Comparison of ENCODE assay signal across 9 mouse cellular contexts in genomic region chr10:80017771-80018170, GRCm38 (mm10). TPM values are rescaled to one million over a fixed set of nuclear protein-coding genes. Genes with fewer than 3 reads are reported as not detected.
DNase-seq lines count a peak whose midpoint lies in the region; ATAC-seq lines count a peak whose summit lies in the region.
"Had no signal": no experiment of that assay in that cellular context is flagged by ENCODE, and none has a peak within 500 bp of the region (broad histone marks: within the 10 kb centered on the region; RNA-seq: fewer than 3 reads in every experiment).

No protein-coding gene starts in this region.

- ATAC-seq in kidney, embryonic 15.5 days (replicated peaks; ENCODE audit: low FRiP score) = no peak
- no peak for ATAC-seq in intestine, embryonic 15.5 days
- ATAC-seq in stomach, embryonic 15.5 days (ENCODE audit: insufficient read depth, low FRiP score, low read depth) = no peak
- no peak for ATAC-seq in midbrain, embryonic 14.5 days (ENCODE audit: low FRiP score, low TSS enrichment)

- no peaks in the 10 kb centered on the region for H3K36me3 ChIP-seq in kidney, embryonic 15.5 days
- no peaks in the 10 kb centered on the region for H3K36me3 ChIP-seq in intestine, embryonic 15.5 days
- no peaks in the 10 kb centered on the region for H3K36me3 ChIP-seq in stomach, embryonic 15.5 days
- H3K36me3 ChIP-seq in midbrain, embryonic 14.5 days (ENCODE audit: control insufficient read depth, insufficient read depth, low read length) = no peaks in the 10 kb centered on the region

- H3K9me3 ChIP-seq in kidney, embryonic 15.5 days (replicated peaks) = no peaks in the 10 kb centered on the region
- no peaks in the 10 kb centered on the region for H3K9me3 ChIP-seq in intestine, embryonic 15.5 days
- no peaks in the 10 kb centered on the region for H3K9me3 ChIP-seq in stomach, embryonic 15.5 days
- no peaks in the 10 kb centered on the region for H3K9me3 ChIP-seq in midbrain, embryonic 14.5 days (ENCODE audit: control insufficient read depth, low read length)

- DNase-seq in kidney, adult 18-20 months = no peak
- peak; percentile 61 for DNase-seq in T-cell, adult 2 months (ENCODE audit: low spot score)
- no peak for DNase-seq in embryo, embryonic 10.5 days (ENCODE audit: low spot score)
- DNase-seq in midbrain, embryonic 14.5 days = no peak
- no peak for DNase-seq in frontal cortex, adult 2 months (ENCODE audit: extremely low spot score in 1 of 2, low spot score in 1 of 2)
- DNase-seq: cerebellum, adult 18-20 months had no signal

- peaks cover 36% of the 10 kb centered on the region for H3K4me1 ChIP-seq in kidney, embryonic 15.5 days
- peaks cover 18% of the 10 kb centered on the region for H3K4me1 ChIP-seq in intestine, embryonic 15.5 days (replicated peaks)
- peaks cover 27% of the 10 kb centered on the region for H3K4me1 ChIP-seq in stomach, embryonic 15.5 days
- 0 out of 2 replicates have a peak, but pooled peaks cover 2% of the 10 kb centered on the region for H3K4me1 ChIP-seq in midbrain, embryonic 14.5 days (ENCODE audit: control insufficient read depth, insufficient read depth, low read length)

- peaks cover 38% of the 10 kb centered on the region for H3K27me3 ChIP-seq in kidney, embryonic 15.5 days
- peaks cover 27% of the 10 kb centered on the region for H3K27me3 ChIP-seq in intestine, embryonic 15.5 days (replicated peaks)
- H3K27me3 ChIP-seq in stomach, embryonic 15.5 days (replicated peaks) = peaks cover 23% of the 10 kb centered on the region
- peaks cover 35% of the 10 kb centered on the region for H3K27me3 ChIP-seq in midbrain, embryonic 14.5 days (ENCODE audit: control insufficient read depth, insufficient read depth, low read length)

- no peak overlapping the region for H3K4me3 ChIP-seq in kidney, embryonic 15.5 days (replicated peaks)
- H3K4me3 ChIP-seq in intestine, embryonic 15.5 days (replicated peaks) = no peak overlapping the region
- no peak overlapping the region for H3K4me3 ChIP-seq in stomach, embryonic 15.5 days (replicated peaks)
- H3K4me3 ChIP-seq in midbrain, embryonic 14.5 days (replicated peaks; ENCODE audit: low read depth, low read length) = no peak overlapping the region

- 84% methylated on average over 14 of the region's 14 CpGs for WGBS in kidney, embryonic 15.5 days
- WGBS in intestine, embryonic 15.5 days = 81% methylated on average over 14 of the region's 14 CpGs
- WGBS in stomach, embryonic 15.5 days = 80% methylated on average over 14 of the region's 14 CpGs
- 83% methylated on average over 14 of the region's 14 CpGs for WGBS in midbrain, embryonic 14.5 days

- no peak overlapping the region for H3K4me2 ChIP-seq in kidney, embryonic 15.5 days
- H3K4me2 ChIP-seq in intestine, embryonic 15.5 days (replicated peaks) = no peak overlapping the region; the same call in 1 of the 2 replicates
- no peak overlapping the region for H3K4me2 ChIP-seq in stomach, embryonic 15.5 days
- no peak overlapping the region for H3K4me2 ChIP-seq in midbrain, embryonic 14.5 days (ENCODE audit: low read length)

- no peak overlapping the region for H3K9ac ChIP-seq in kidney, embryonic 15.5 days
- H3K9ac ChIP-seq in intestine, embryonic 15.5 days = no peak overlapping the region
- no peak overlapping the region for H3K9ac ChIP-seq in stomach, embryonic 15.5 days
- no peak overlapping the region for H3K9ac ChIP-seq in midbrain, embryonic 14.5 days (replicated peaks; ENCODE audit: low read length)

- 0 out of 2 replicates have a peak overlapping the region, but pooled peaks have one; percentile 2 for H3K27ac ChIP-seq in kidney, embryonic 15.5 days
- 0 out of 2 replicates have a peak overlapping the region, but pooled peaks have one; percentile 13 for H3K27ac ChIP-seq in intestine, embryonic 15.5 days
- peak overlapping the region; percentile 35; the same call in 1 of the 2 replicates for H3K27ac ChIP-seq in stomach, embryonic 15.5 days
- H3K27ac ChIP-seq in midbrain, embryonic 14.5 days (replicated peaks; ENCODE audit: low read depth, low read length) = no peak overlapping the region

RNA-seq across cellular contexts. Expression of gene Arhgap45, which starts 1.3 kb away (rescaled TPM):
- polyA plus RNA-seq in kidney, embryonic 15.5 days (2015; fragmentation: Nextera tagmentation; extraction: Ambion mirVana) = 8.7 and 10.0 TPM in 2 replicates
- polyA plus RNA-seq in intestine, embryonic 15.5 days (2015; fragmentation: Nextera tagmentation; extraction: Ambion mirVana) = 6.3 and 6.5 TPM in 2 replicates
- 9.1 and 10.0 TPM in 2 replicates for polyA plus RNA-seq in stomach, embryonic 15.5 days (2015; fragmentation: Nextera tagmentation; extraction: Ambion mirVana)
- 0.39 and 1.4 TPM in 2 replicates for polyA plus RNA-seq in midbrain, embryonic 14.5 days (2014; fragmentation: Nextera tagmentation; extraction: Ambion mirVana)
- polyA plus RNA-seq in frontal cortex, adult 2 months (2012; rRNA removed) = 5.3 and 7.1 TPM in 2 replicates

RNA-seq across cellular contexts. Expression of gene Abca7, which starts 21.5 kb away (rescaled TPM):
- 3.9 and 4.5 TPM in 2 replicates for polyA plus RNA-seq in kidney, embryonic 15.5 days (2015; fragmentation: Nextera tagmentation; extraction: Ambion mirVana)
- 3.0 and 3.7 TPM in 2 replicates for polyA plus RNA-seq in intestine, embryonic 15.5 days (2015; fragmentation: Nextera tagmentation; extraction: Ambion mirVana)
- 4.2 and 4.8 TPM in 2 replicates for polyA plus RNA-seq in stomach, embryonic 15.5 days (2015; fragmentation: Nextera tagmentation; extraction: Ambion mirVana)
- 3.7 and 4.1 TPM in 2 replicates for polyA plus RNA-seq in midbrain, embryonic 14.5 days (2014; fragmentation: Nextera tagmentation; extraction: Ambion mirVana)
- 12.4 and 13.0 TPM in 2 replicates for polyA plus RNA-seq in frontal cortex, adult 2 months (2012; rRNA removed)

RNA-seq across cellular contexts. Expression of gene Polr2e, which starts 21.8 kb away (rescaled TPM):
- 235 and 243 TPM in 2 replicates for polyA plus RNA-seq in kidney, embryonic 15.5 days (2015; fragmentation: Nextera tagmentation; extraction: Ambion mirVana)
- 206 and 218 TPM in 2 replicates for polyA plus RNA-seq in intestine, embryonic 15.5 days (2015; fragmentation: Nextera tagmentation; extraction: Ambion mirVana)
- polyA plus RNA-seq in stomach, embryonic 15.5 days (2015; fragmentation: Nextera tagmentation; extraction: Ambion mirVana) = 188 and 199 TPM in 2 replicates
- polyA plus RNA-seq in midbrain, embryonic 14.5 days (2014; fragmentation: Nextera tagmentation; extraction: Ambion mirVana) = 157 and 167 TPM in 2 replicates
- polyA plus RNA-seq in frontal cortex, adult 2 months (2012; rRNA removed) = 200 and 205 TPM in 2 replicates

RNA-seq across cellular contexts. Expression of gene Gpx4, which starts 29.2 kb away (rescaled TPM):
- polyA plus RNA-seq in kidney, embryonic 15.5 days (2015; fragmentation: Nextera tagmentation; extraction: Ambion mirVana) = 581 and 603 TPM in 2 replicates
- polyA plus RNA-seq in intestine, embryonic 15.5 days (2015; fragmentation: Nextera tagmentation; extraction: Ambion mirVana) = 712 and 771 TPM in 2 replicates
- 500 and 567 TPM in 2 replicates for polyA plus RNA-seq in stomach, embryonic 15.5 days (2015; fragmentation: Nextera tagmentation; extraction: Ambion mirVana)
- 508 and 543 TPM in 2 replicates for polyA plus RNA-seq in midbrain, embryonic 14.5 days (2014; fragmentation: Nextera tagmentation; extraction: Ambion mirVana)
- 867 and 914 TPM in 2 replicates for polyA plus RNA-seq in frontal cortex, adult 2 months (2012; rRNA removed)

RNA-seq across cellular contexts. Expression of gene Cnn2, which starts 29.4 kb away (rescaled TPM):
- polyA plus RNA-seq in kidney, embryonic 15.5 days (2015; fragmentation: Nextera tagmentation; extraction: Ambion mirVana) = 253 and 292 TPM in 2 replicates
- polyA plus RNA-seq in intestine, embryonic 15.5 days (2015; fragmentation: Nextera tagmentation; extraction: Ambion mirVana) = 239 and 242 TPM in 2 replicates
- polyA plus RNA-seq in stomach, embryonic 15.5 days (2015; fragmentation: Nextera tagmentation; extraction: Ambion mirVana) = 274 and 279 TPM in 2 replicates
- 10.9 and 35.0 TPM in 2 replicates for polyA plus RNA-seq in midbrain, embryonic 14.5 days (2014; fragmentation: Nextera tagmentation; extraction: Ambion mirVana)
- 9.8 and 10.4 TPM in 2 replicates for polyA plus RNA-seq in frontal cortex, adult 2 months (2012; rRNA removed)
